Mouse (Mus musculus): ENCODE measurements around the gene Ncor2.

DNA sequence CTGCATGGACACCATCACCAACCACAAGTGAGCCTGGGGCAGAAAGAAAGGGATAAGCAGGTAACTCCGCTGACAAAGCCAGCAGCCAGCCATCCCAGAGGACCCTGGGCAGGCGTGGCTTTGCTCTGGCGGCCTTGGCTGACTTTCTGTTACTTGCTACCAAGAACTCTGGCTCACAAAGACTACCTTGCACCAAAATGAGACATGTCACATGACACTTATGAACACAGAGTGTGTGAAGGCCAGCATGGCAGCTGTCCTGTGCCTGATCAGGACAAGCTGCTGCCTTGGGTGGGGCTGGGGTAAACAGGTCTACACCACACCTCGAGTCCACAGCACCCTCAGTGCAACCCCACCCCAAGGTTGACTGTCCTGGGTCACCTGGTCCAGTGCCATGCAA lies 51.6 kb downstream of the Ncor2 start:
- no peak for TF ChIP-seq CTCF (IDR thresholded peaks at IDR 0.05; ENCODE audit: low read depth)
- TF ChIP-seq EP300 (optimal IDR thresholded peaks at IDR 0.05) = no peak
